25 mouse cellular contexts compared by ENCODE assay signal in the genomic region with DNA sequence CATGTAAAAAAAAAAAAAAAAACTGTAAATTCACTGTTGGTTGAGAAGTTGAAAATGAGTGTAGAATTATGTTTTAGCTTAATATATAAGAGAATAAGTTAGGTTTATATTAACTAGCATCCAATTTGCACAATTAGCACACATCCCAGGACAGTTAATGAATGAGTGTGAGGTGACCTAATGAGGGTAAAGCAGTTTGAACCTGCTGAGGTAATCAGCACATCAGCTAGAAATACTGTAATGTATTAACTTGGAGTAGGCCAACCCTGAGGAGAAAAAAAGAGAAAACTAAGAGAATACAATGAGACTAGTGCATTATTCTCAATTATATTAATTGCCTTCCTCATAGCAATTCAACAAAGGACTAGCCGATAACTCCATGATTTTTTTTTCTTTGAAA. TPM values are rescaled to one million over a fixed set of nuclear protein-coding genes. Genes with fewer than 3 reads are reported as not detected.
DNase-seq lines count a peak whose midpoint lies in the region; ATAC-seq and TF ChIP-seq lines count a peak whose summit lies in the region.
"Had no signal": no experiment of that assay in that cellular context is flagged by ENCODE, and none has a peak within 500 bp of the region (broad histone marks: within the 10 kb centered on the region; RNA-seq: fewer than 3 reads in every experiment).

No protein-coding gene starts in this region.

- ATAC-seq in kidney, embryonic 16.5 days (ENCODE audit: low FRiP score, low TSS enrichment): peak; percentile 73; the same call in 1 of the 2 replicates
- ATAC-seq: CD4-positive, CD25-positive, alpha-beta regulatory T cell, adult 4 months; forebrain, embryonic 14.5 days; forebrain, embryonic 16.5 days had no signal

- H3K9ac ChIP-seq in kidney, embryonic 16.5 days (replicated peaks; ENCODE audit: low read length): no peak overlapping the region
- H3K9ac ChIP-seq in CH12.LX (ENCODE audit: insufficient read depth, low read depth): no peak overlapping the region
- H3K9ac ChIP-seq: embryonic facial prominence, embryonic 13.5 days; embryonic facial prominence, embryonic 15.5 days; forebrain, embryonic 12.5 days had no signal

- TF ChIP-seq POLR2A in kidney, adult 2 months (IDR thresholded peaks at IDR 0.05; ENCODE audit: low read depth, low read length): no peak
- no peak for TF ChIP-seq POLR2A in CH12.LX (IDR thresholded peaks at IDR 0.05; ENCODE audit: low read depth, low read length)

- DNase-seq in kidney, adult 2 months: peak; percentile 50
- no peak for DNase-seq in kidney, postnatal 25 days
- DNase-seq in kidney, postnatal 4 days: no peak
- no peak for DNase-seq in CH12.LX (ENCODE audit: extremely low read depth)
- DNase-seq: adrenal gland, adult 2 months; adrenal gland, postnatal 10 days; adrenal gland, postnatal 25 days; B cell, adult 2 months; cerebellum, adult 11 months; cerebellum, adult 18-20 months; cerebellum, adult 8-10 months; cerebellum, adult 9-11 months; cerebellum, postnatal 14 days; cerebellum, postnatal 36 days; embryo, embryonic 11 days had no signal

- H3K9me3 ChIP-seq in kidney, embryonic 16.5 days (ENCODE audit: low read length): no peaks in the 10 kb centered on the region
- no peaks in the 10 kb centered on the region for H3K9me3 ChIP-seq in CH12.LX (replicated peaks; ENCODE audit: low read length)
- H3K9me3 ChIP-seq: embryonic facial prominence, embryonic 13.5 days; embryonic facial prominence, embryonic 15.5 days; forebrain, embryonic 10.5 days; forebrain, embryonic 12.5 days had no signal

- H3K27ac ChIP-seq in kidney, adult 2 months (ENCODE audit: insufficient read depth, low read depth, low read length): no peak overlapping the region
- H3K27ac ChIP-seq in kidney, embryonic 16.5 days (ENCODE audit: low read length): no peak overlapping the region
- H3K27ac ChIP-seq in CH12.LX (ENCODE audit: insufficient read depth, low read depth): no peak overlapping the region
- H3K27ac ChIP-seq: embryonic facial prominence, embryonic 13.5 days; embryonic facial prominence, embryonic 15.5 days; forebrain, embryonic 10.5 days; forebrain, embryonic 12.5 days had no signal

- TF ChIP-seq EP300 in CH12.LX (IDR thresholded peaks at IDR 0.05; ENCODE audit: low read length): 0 out of 2 replicates have a peak, but pooled peaks have one; percentile 15

- no peaks in the 10 kb centered on the region for H3K27me3 ChIP-seq in kidney, adult 2 months (replicated peaks; ENCODE audit: control insufficient read depth, insufficient read depth, low read length)
- H3K27me3 ChIP-seq in kidney, embryonic 16.5 days (ENCODE audit: insufficient read depth, low read length): no peaks in the 10 kb centered on the region
- H3K27me3 ChIP-seq in CH12.LX (replicated peaks): no peaks in the 10 kb centered on the region
- H3K27me3 ChIP-seq: embryonic facial prominence, embryonic 13.5 days; embryonic facial prominence, embryonic 15.5 days; forebrain, embryonic 12.5 days had no signal

- dilution Hi-C loops in CH12.LX (cut with MboI; ENCODE audit: extremely low pct_ligation_motif_present, extremely low pct_unique_long_range_greater_than_20kb, low sequenced_read_pairs): no loop called here

- peaks cover 14% of the 10 kb centered on the region for H3K79me2 ChIP-seq in CH12.LX (replicated peaks; ENCODE audit: control insufficient read depth, extremely low read depth, insufficient read depth, poor library complexity, severe bottlenecking)

- TF ChIP-seq CTCF in kidney, adult 2 months (conservative IDR thresholded peaks at IDR 0.05; ENCODE audit: insufficient read depth, insufficient read length, low read depth, low read length): no peak
- no peak for TF ChIP-seq CTCF in CH12.LX (conservative IDR thresholded peaks at IDR 0.05 in 1 of 2, IDR thresholded peaks at IDR 0.05 in 1 of 2; ENCODE audit: low read depth in 2 of 2, low read length in 2 of 2)

- in situ Hi-C loops in CH12.LX (cut with MboI; ENCODE audit: low pct_ligation_motif_present, low pct_unique_long_range_greater_than_20kb, low sequenced_read_pairs): no loop called here

- no peak for TF ChIP-seq RAD21 in CH12.LX (IDR thresholded peaks at IDR 0.05; ENCODE audit: low read depth, low read length)

- WGBS in kidney, adult 2 months: 63% methylated on average over 1 of the region's 1 CpGs
- 96% methylated on average over 1 of the region's 1 CpGs for WGBS in kidney, embryonic 16.5 days

- H3K36me3 ChIP-seq in kidney, adult 2 months (ENCODE audit: control insufficient read depth, insufficient read depth, low read length): no peaks in the 10 kb centered on the region; the same call in 1 of the 2 replicates
- peaks cover 21% of the 10 kb centered on the region; the same call in 1 of the 2 replicates for H3K36me3 ChIP-seq in kidney, embryonic 16.5 days (ENCODE audit: insufficient read depth, low read length)
- peaks cover 18 to 50% of the 10 kb centered on the region in 2 experiments for H3K36me3 ChIP-seq in CH12.LX (replicated peaks in 1 of 2; ENCODE audit: control insufficient read depth in 1 of 2, insufficient read depth in 1 of 2, low read length in 1 of 2)

- no peak overlapping the region for H3K4me3 ChIP-seq in kidney, adult 2 months (ENCODE audit: insufficient read depth, low read depth, low read length)
- H3K4me3 ChIP-seq in kidney, embryonic 16.5 days (ENCODE audit: low read length): no peak overlapping the region
- H3K4me3 ChIP-seq in CH12.LX (replicated peaks in 1 of 3; ENCODE audit: low read depth in 2 of 3, low read length in 2 of 3, poor library complexity in 1 of 3): no peak overlapping the region
- H3K4me3 ChIP-seq: embryonic facial prominence, embryonic 13.5 days; embryonic facial prominence, embryonic 15.5 days; erythroblast, embryonic 14.5 days; forebrain, embryonic 10.5 days; forebrain, embryonic 12.5 days had no signal

- no peak overlapping the region for H3K4me2 ChIP-seq in kidney, embryonic 16.5 days (replicated peaks; ENCODE audit: low read depth, low read length)
- H3K4me2 ChIP-seq in CH12.LX (ENCODE audit: insufficient read depth, low read depth, poor library complexity, severe bottlenecking): no peak overlapping the region
- H3K4me2 ChIP-seq: embryonic facial prominence, embryonic 13.5 days; embryonic facial prominence, embryonic 15.5 days; forebrain, embryonic 12.5 days had no signal

- H3K4me1 ChIP-seq in kidney, adult 2 months (ENCODE audit: control insufficient read depth, insufficient read depth, low read length): peaks cover 2% of the 10 kb centered on the region; the same call in 1 of the 2 replicates
- H3K4me1 ChIP-seq in kidney, embryonic 16.5 days (ENCODE audit: insufficient read depth, low read length): peaks cover 7% of the 10 kb centered on the region
- H3K4me1 ChIP-seq in CH12.LX (ENCODE audit: control insufficient read depth in 1 of 2, insufficient read depth in 2 of 2): peaks cover 0 to 16% of the 10 kb centered on the region in 2 experiments; a peak in 2 of 4 replicates

TF ChIP-seq in CH12.LX, 34 proteins besides CTCF, POLR2A, EP300 and RAD21 (continues in another document):
- no peak for TF ChIP-seq PAX5 (IDR thresholded peaks at IDR 0.05; ENCODE audit: low read length)
- TF ChIP-seq TCF12 (IDR thresholded peaks at IDR 0.05; ENCODE audit: low read depth, low read length): no peak
- TF ChIP-seq MAFK (IDR thresholded peaks at IDR 0.05; ENCODE audit: insufficient replicate concordance, low read length): no peak
- no peak for TF ChIP-seq ETS1 (conservative IDR thresholded peaks at IDR 0.05; ENCODE audit: low read depth, low read length)
- TF ChIP-seq E2F4 (IDR thresholded peaks at IDR 0.05; ENCODE audit: insufficient replicate concordance, low read depth, low read length): no peak
- TF ChIP-seq CHD1 (IDR thresholded peaks at IDR 0.05; ENCODE audit: low read depth, low read length): no peak
- no peak for TF ChIP-seq ZMIZ1 (IDR thresholded peaks at IDR 0.05; ENCODE audit: low read depth, low read length)
- TF ChIP-seq ELF1 (IDR thresholded peaks at IDR 0.05; ENCODE audit: low read depth, low read length): no peak
- no peak for TF ChIP-seq JUN (IDR thresholded peaks at IDR 0.05; ENCODE audit: insufficient read depth, low read depth, low read length)
- TF ChIP-seq NRF1 (IDR thresholded peaks at IDR 0.05; ENCODE audit: low read depth, low read length): no peak
- no peak for TF ChIP-seq ZNF384 (IDR thresholded peaks at IDR 0.05; ENCODE audit: low read depth, low read length)
- TF ChIP-seq TBP (conservative IDR thresholded peaks at IDR 0.05; ENCODE audit: low read depth, low read length): no peak
- TF ChIP-seq ZC3H11A (IDR thresholded peaks at IDR 0.05; ENCODE audit: low read depth, low read length): no peak
- no peak for TF ChIP-seq ZKSCAN1 (IDR thresholded peaks at IDR 0.05; ENCODE audit: borderline replicate concordance, low read depth, low read length)
- TF ChIP-seq GABPA (IDR thresholded peaks at IDR 0.05; ENCODE audit: insufficient replicate concordance, low read depth, low read length): no peak
- TF ChIP-seq SIN3A (IDR thresholded peaks at IDR 0.05; ENCODE audit: low read length): no peak
- no peak for TF ChIP-seq MYC (IDR thresholded peaks at IDR 0.05; ENCODE audit: low read depth, low read length)
- no peak for TF ChIP-seq BHLHE40 (IDR thresholded peaks at IDR 0.05; ENCODE audit: low read depth, low read length)

RNA-seq across cellular contexts. Expression of a gene that starts 5.4 kb away (rescaled TPM):
- polyA plus RNA-seq in kidney, adult 2 months (2012; rRNA removed): 4.2 and 7.8 TPM in 2 replicates
- polyA plus RNA-seq in kidney, embryonic 16.5 days (2015; fragmentation: Nextera tagmentation; extraction: Ambion mirVana): 24.5 and 28.8 TPM in 2 replicates
- total RNA-seq in CH12.LX (2012; rRNA removed) (23.8 and 30.9 TPM in 2 replicates), CH12.LX (2014; rRNA removed) (63.9 and 75.7 TPM in 2 replicates)
- polyA plus RNA-seq in CH12.LX (2012; ENCODE audit: insufficient read length, low read depth): 38.4 and 42.4 TPM in 2 replicates

RNA-seq across cellular contexts. Expression of a gene that starts 16.8 kb away (rescaled TPM):
- polyA plus RNA-seq in kidney, adult 2 months (2012; rRNA removed): 10.5 and 13.6 TPM in 2 replicates
- 49.8 and 54.4 TPM in 2 replicates for polyA plus RNA-seq in kidney, embryonic 16.5 days (2015; fragmentation: Nextera tagmentation; extraction: Ambion mirVana)
- 38.3 and 41.6 TPM in 2 replicates for total RNA-seq in CH12.LX (2012; rRNA removed)
- total RNA-seq in CH12.LX (2014; rRNA removed): 68.9 and 84.0 TPM in 2 replicates
- polyA plus RNA-seq in CH12.LX (2012; ENCODE audit: insufficient read length, low read depth): 41.7 and 47.0 TPM in 2 replicates

RNA-seq across cellular contexts. Expression of a gene that starts 38.3 kb away (rescaled TPM):
- 0.22 TPM in 1 of 2 replicates, not detected in the other for polyA plus RNA-seq in kidney, adult 2 months (2012; rRNA removed)
- polyA plus RNA-seq in kidney, embryonic 16.5 days (2015; fragmentation: Nextera tagmentation; extraction: Ambion mirVana): 0.15 and 0.21 TPM in 2 replicates
- total RNA-seq in CH12.LX (2012; rRNA removed) (2.6 and 3.9 TPM in 2 replicates), CH12.LX (2014; rRNA removed) (6.5 and 7.4 TPM in 2 replicates)
- 6.1 and 6.3 TPM in 2 replicates for polyA plus RNA-seq in CH12.LX (2012; ENCODE audit: insufficient read length, low read depth)
- polyA plus RNA-seq: adrenal gland, adult 2 months; embryonic facial prominence, embryonic 11.5 days; erythroblast, embryonic 14.5 days had no signal

RNA-seq across cellular contexts. Expression of a gene that starts 38.5 kb away (rescaled TPM):
- 104 and 156 TPM in 2 replicates for polyA plus RNA-seq in kidney, adult 2 months (2012; rRNA removed)
- 908 and 951 TPM in 2 replicates for polyA plus RNA-seq in kidney, embryonic 16.5 days (2015; fragmentation: Nextera tagmentation; extraction: Ambion mirVana)
- total RNA-seq in CH12.LX (2012; rRNA removed) (2,653 and 2,733 TPM in 2 replicates), CH12.LX (2014; rRNA removed) (3,767 and 3,966 TPM in 2 replicates)
- polyA plus RNA-seq in CH12.LX (2012; ENCODE audit: insufficient read length, low read depth): 2,447 and 2,619 TPM in 2 replicates
